Mouse (Mus musculus): Measurements from ENCODE around the gene Cul1.

DNA sequence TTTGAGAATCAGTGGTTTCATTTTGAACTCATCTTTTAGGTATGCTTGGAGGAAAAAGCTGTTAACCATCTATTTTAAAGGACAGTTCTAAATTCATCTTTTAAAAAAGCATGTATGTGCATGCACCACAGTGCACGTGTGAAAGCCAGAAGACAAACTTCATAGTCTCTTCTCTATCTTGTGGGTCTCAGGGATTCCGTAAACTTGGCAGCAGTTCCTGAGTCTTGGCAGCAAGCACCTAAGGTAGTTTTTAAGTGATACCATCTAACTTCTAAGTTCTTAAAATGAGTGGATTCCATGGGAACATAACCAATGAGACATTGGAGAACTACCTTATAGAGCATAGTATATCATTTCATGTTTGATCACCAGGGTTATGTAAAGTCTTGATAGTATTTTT is 3.7 kb downstream of the Cul1 start:
- TF ChIP-seq CTCF (IDR thresholded peaks at IDR 0.05; ENCODE audit: control insufficient read depth, insufficient read depth, insufficient replicate concordance, low read depth, low read length) (no peak), POLR2A (IDR thresholded peaks at IDR 0.05; ENCODE audit: control insufficient read depth, low read depth, low read length) (no peak)

All from testis, adult 2 months (tissue).